Mouse (Mus musculus): ENCODE results near the gene Hs6st3.

- no peak for TF ChIP-seq CTCF (conservative IDR thresholded peaks at IDR 0.05 in 1 of 2, IDR thresholded peaks at IDR 0.05 in 1 of 2; ENCODE audit: low read depth in 2 of 2, low read length in 2 of 2)
- no peak for TF ChIP-seq POLR2A (IDR thresholded peaks at IDR 0.05; ENCODE audit: low read depth, low read length)
- TF ChIP-seq JUN (IDR thresholded peaks at IDR 0.05; ENCODE audit: insufficient read depth, low read depth, low read length) = no peak
- no peak for TF ChIP-seq E2F4 (IDR thresholded peaks at IDR 0.05; ENCODE audit: insufficient replicate concordance, low read depth, low read length)
- TF ChIP-seq JUND (conservative IDR thresholded peaks at IDR 0.05; ENCODE audit: low read depth, low read length) = no peak
- TF ChIP-seq MAFK (IDR thresholded peaks at IDR 0.05; ENCODE audit: insufficient replicate concordance, low read length) = no peak
- no peak for TF ChIP-seq ETS1 (conservative IDR thresholded peaks at IDR 0.05; ENCODE audit: low read depth, low read length)
Observed at GRCm38 (mm10) chr14:119466899-119467588, 328.9 kb downstream of the Hs6st3 start.
